Mouse (Mus musculus): ENCODE data around the gene Ephb2. TPM values are rescaled to one million over a fixed set of nuclear protein-coding genes. Genes with fewer than 3 reads are reported as not detected.

The Ephb2 gene
- polyA plus RNA-seq, 1 experiment from 2014 or later, result 19.6 TPM

- H3K27me3 ChIP-seq (ENCODE audit: control insufficient read depth, insufficient read depth, low read length), result no peaks in the 10 kb centered on the region
- H3K4me3 ChIP-seq (ENCODE audit: low read depth, low read length), result no peak overlapping the region
- H3K9ac ChIP-seq (replicated peaks; ENCODE audit: low read depth, low read length), result no peak overlapping the region
- H3K27ac ChIP-seq (ENCODE audit: low read depth, low read length), result peak overlapping the region; percentile 61; the same call in 1 of the 2 replicates
- 56% methylated on average over 14 of the region's 14 CpGs for WGBS
- H3K36me3 ChIP-seq (ENCODE audit: control insufficient read depth, insufficient read depth, low read length), result no peaks in the 10 kb centered on the region
- ATAC-seq (ENCODE audit: low read depth), result no peak
- H3K4me2 ChIP-seq (ENCODE audit: low read depth, low read length), result no peak overlapping the region
- H3K4me1 ChIP-seq (ENCODE audit: control insufficient read depth, insufficient read depth, low read length), result peaks cover 27% of the 10 kb centered on the region
- H3K9me3 ChIP-seq (ENCODE audit: control insufficient read depth, low read length), result no peaks in the 10 kb centered on the region
These were observed 93.9 kb downstream of the Ephb2 start for GRCm38 (mm10) chr4:136741840-136742239.

GRCm38 (mm10) chr4:136740963-136741362, 94.8 kb downstream of the Ephb2 start:
- no peak overlapping the region for H3K9ac ChIP-seq (replicated peaks; ENCODE audit: low read depth, low read length)
- ATAC-seq (ENCODE audit: low read depth), result no peak
- H3K27me3 ChIP-seq (ENCODE audit: control insufficient read depth, insufficient read depth, low read length), result no peaks in the 10 kb centered on the region
- WGBS, result 97% methylated on average over 5 of the region's 5 CpGs
- no peaks in the 10 kb centered on the region for H3K9me3 ChIP-seq (ENCODE audit: control insufficient read depth, low read length)
- no peak overlapping the region for H3K27ac ChIP-seq (ENCODE audit: low read depth, low read length)
- no peak overlapping the region for H3K4me2 ChIP-seq (ENCODE audit: low read depth, low read length)
- H3K4me1 ChIP-seq (ENCODE audit: control insufficient read depth, insufficient read depth, low read length), result peaks cover 27% of the 10 kb centered on the region
- H3K4me3 ChIP-seq (ENCODE audit: low read depth, low read length), result no peak overlapping the region
- no peaks in the 10 kb centered on the region for H3K36me3 ChIP-seq (ENCODE audit: control insufficient read depth, insufficient read depth, low read length)

GRCm38 (mm10) chr4:136739189-136739588, 96.6 kb downstream of the Ephb2 start:
- WGBS, result 26% methylated on average over 11 of the region's 11 CpGs
- no peak overlapping the region for H3K4me2 ChIP-seq (ENCODE audit: low read depth, low read length)
- H3K27me3 ChIP-seq (ENCODE audit: control insufficient read depth, insufficient read depth, low read length), result no peaks in the 10 kb centered on the region
- no peak overlapping the region for H3K4me3 ChIP-seq (ENCODE audit: low read depth, low read length)
- no peak for ATAC-seq (ENCODE audit: low read depth)
- H3K36me3 ChIP-seq (ENCODE audit: control insufficient read depth, insufficient read depth, low read length), result no peaks in the 10 kb centered on the region
- H3K27ac ChIP-seq (ENCODE audit: low read depth, low read length), result no peak overlapping the region
- no peak overlapping the region for H3K9ac ChIP-seq (replicated peaks; ENCODE audit: low read depth, low read length)
- H3K9me3 ChIP-seq (ENCODE audit: control insufficient read depth, low read length), result no peaks in the 10 kb centered on the region
- peaks cover 33% of the 10 kb centered on the region for H3K4me1 ChIP-seq (ENCODE audit: control insufficient read depth, insufficient read depth, low read length)

- Histone ChIP-seq H3K36me3 (ENCODE audit: control insufficient read depth, insufficient read depth, low read length) (no peaks in the 10 kb centered on the region), H3K4me3 (ENCODE audit: low read depth, low read length) (no peak overlapping the region), H3K9ac (replicated peaks; ENCODE audit: low read depth, low read length) (no peak overlapping the region), H3K4me2 (ENCODE audit: low read depth, low read length) (no peak overlapping the region), H3K27me3 (ENCODE audit: control insufficient read depth, insufficient read depth, low read length) (no peaks in the 10 kb centered on the region), H3K4me1 (ENCODE audit: control insufficient read depth, insufficient read depth, low read length) (peaks cover 33% of the 10 kb centered on the region), H3K27ac (ENCODE audit: low read depth, low read length) (no peak overlapping the region), H3K9me3 (ENCODE audit: control insufficient read depth, low read length) (no peaks in the 10 kb centered on the region)
- ATAC-seq (ENCODE audit: low read depth), result no peak
- 34% methylated on average over 3 of the region's 3 CpGs for WGBS
These were observed 97.5 kb downstream of the Ephb2 start for GRCm38 (mm10) chr4:136738291-136738690.

GRCm38 (mm10) chr4:136735856-136736255, 99.9 kb downstream of the Ephb2 start:
- H3K9ac ChIP-seq (replicated peaks; ENCODE audit: low read depth, low read length), result no peak overlapping the region
- no peak overlapping the region for H3K4me3 ChIP-seq (ENCODE audit: low read depth, low read length)
- no peaks in the 10 kb centered on the region for H3K36me3 ChIP-seq (ENCODE audit: control insufficient read depth, insufficient read depth, low read length)
- WGBS, result 71% methylated on average over 4 of the region's 4 CpGs
- H3K27me3 ChIP-seq (ENCODE audit: control insufficient read depth, insufficient read depth, low read length), result no peaks in the 10 kb centered on the region
- no peak overlapping the region for H3K4me2 ChIP-seq (ENCODE audit: low read depth, low read length)
- H3K9me3 ChIP-seq (ENCODE audit: control insufficient read depth, low read length), result no peaks in the 10 kb centered on the region
- no peak for ATAC-seq (ENCODE audit: low read depth)
- H3K27ac ChIP-seq (ENCODE audit: low read depth, low read length), result no peak overlapping the region
- peaks cover 32% of the 10 kb centered on the region for H3K4me1 ChIP-seq (ENCODE audit: control insufficient read depth, insufficient read depth, low read length)

GRCm38 (mm10) chr4:136734210-136734803, 101.5 kb downstream of the Ephb2 start:
- H3K4me1 ChIP-seq (ENCODE audit: control insufficient read depth, insufficient read depth, low read length), result peaks cover 32% of the 10 kb centered on the region
- no peak overlapping the region for H3K4me2 ChIP-seq (ENCODE audit: low read depth, low read length)
- no peak overlapping the region for H3K27ac ChIP-seq (ENCODE audit: low read depth, low read length)
- H3K9me3 ChIP-seq (ENCODE audit: control insufficient read depth, low read length), result no peaks in the 10 kb centered on the region
- H3K36me3 ChIP-seq (ENCODE audit: control insufficient read depth, insufficient read depth, low read length), result no peaks in the 10 kb centered on the region
- H3K9ac ChIP-seq (replicated peaks; ENCODE audit: low read depth, low read length), result 0 out of 2 replicates have a peak overlapping the region, but pooled peaks have one; percentile 16
- peak; percentile 49 for ATAC-seq (ENCODE audit: low read depth)
- WGBS, result 31% methylated on average over 15 of the region's 15 CpGs
- no peak overlapping the region for H3K4me3 ChIP-seq (ENCODE audit: low read depth, low read length)
- H3K27me3 ChIP-seq (ENCODE audit: control insufficient read depth, insufficient read depth, low read length), result no peaks in the 10 kb centered on the region

GRCm38 (mm10) chr4:136733217-136733865, 102.4 kb downstream of the Ephb2 start:
- H3K4me1 ChIP-seq (ENCODE audit: control insufficient read depth, insufficient read depth, low read length), result peaks cover 29% of the 10 kb centered on the region
- no peak overlapping the region for H3K27ac ChIP-seq (ENCODE audit: low read depth, low read length)
- ATAC-seq (ENCODE audit: low read depth), result no peak
- no peak overlapping the region for H3K9ac ChIP-seq (replicated peaks; ENCODE audit: low read depth, low read length)
- H3K9me3 ChIP-seq (ENCODE audit: control insufficient read depth, low read length), result no peaks in the 10 kb centered on the region
- WGBS, result 33% methylated on average over 11 of the region's 11 CpGs
- no peaks in the 10 kb centered on the region for H3K36me3 ChIP-seq (ENCODE audit: control insufficient read depth, insufficient read depth, low read length)
- H3K27me3 ChIP-seq (ENCODE audit: control insufficient read depth, insufficient read depth, low read length), result no peaks in the 10 kb centered on the region
- H3K4me2 ChIP-seq (ENCODE audit: low read depth, low read length), result no peak overlapping the region
- H3K4me3 ChIP-seq (ENCODE audit: low read depth, low read length), result no peak overlapping the region

GRCm38 (mm10) chr4:136732536-136733121, 103.2 kb downstream of the Ephb2 start:
- Histone ChIP-seq H3K27ac (ENCODE audit: low read depth, low read length) (no peak overlapping the region), H3K4me3 (ENCODE audit: low read depth, low read length) (no peak overlapping the region), H3K36me3 (ENCODE audit: control insufficient read depth, insufficient read depth, low read length) (no peaks in the 10 kb centered on the region), H3K9ac (replicated peaks; ENCODE audit: low read depth, low read length) (no peak overlapping the region), H3K27me3 (ENCODE audit: control insufficient read depth, insufficient read depth, low read length) (no peaks in the 10 kb centered on the region), H3K4me2 (ENCODE audit: low read depth, low read length) (no peak overlapping the region), H3K4me1 (ENCODE audit: control insufficient read depth, insufficient read depth, low read length) (peaks cover 28% of the 10 kb centered on the region), H3K9me3 (ENCODE audit: control insufficient read depth, low read length) (no peaks in the 10 kb centered on the region)
- no peak for ATAC-seq (ENCODE audit: low read depth)
- 55% methylated on average over 7 of the region's 7 CpGs for WGBS

GRCm38 (mm10) chr4:136731761-136732160, 104.0 kb downstream of the Ephb2 start:
- Histone ChIP-seq H3K9ac (replicated peaks; ENCODE audit: low read depth, low read length) (no peak overlapping the region), H3K4me2 (ENCODE audit: low read depth, low read length) (no peak overlapping the region), H3K36me3 (ENCODE audit: control insufficient read depth, insufficient read depth, low read length) (no peaks in the 10 kb centered on the region), H3K27me3 (ENCODE audit: control insufficient read depth, insufficient read depth, low read length) (no peaks in the 10 kb centered on the region), H3K4me1 (ENCODE audit: control insufficient read depth, insufficient read depth, low read length) (peaks cover 28% of the 10 kb centered on the region), H3K4me3 (ENCODE audit: low read depth, low read length) (no peak overlapping the region), H3K9me3 (ENCODE audit: control insufficient read depth, low read length) (no peaks in the 10 kb centered on the region), H3K27ac (ENCODE audit: low read depth, low read length) (peak overlapping the region; percentile 24; the same call in 1 of the 2 replicates)
- no peak for ATAC-seq (ENCODE audit: low read depth)
- WGBS, result 49% methylated on average over 5 of the region's 5 CpGs

Data from neural tube, embryonic 14.5 days (tissue).